Comparison of ENCODE assay signal across 8 mouse cellular contexts in genomic region chr10:75797619-75798175, GRCm38 (mm10). TPM values are rescaled to one million over a fixed set of nuclear protein-coding genes. Genes with fewer than 3 reads are reported as not detected.
DNase-seq lines count a peak whose midpoint lies in the region; ATAC-seq and TF ChIP-seq lines count a peak whose summit lies in the region.

No protein-coding gene starts in this region.

- ATAC-seq in neural tube, embryonic 12.5 days (ENCODE audit: low FRiP score, low read depth): peak; percentile 56; the same call in 1 of the 2 replicates

- no peaks in the 10 kb centered on the region for H3K9me3 ChIP-seq in MEL (replicated peaks; ENCODE audit: insufficient read depth, low read length)
- H3K9me3 ChIP-seq in forebrain, embryonic 10.5 days: no peaks in the 10 kb centered on the region
- no peaks in the 10 kb centered on the region for H3K9me3 ChIP-seq in neural tube, embryonic 12.5 days

- H3K9ac ChIP-seq in MEL (ENCODE audit: control insufficient read depth, low read depth, low read length, poor library complexity, severe bottlenecking): peak overlapping the region; percentile 46
- H3K9ac ChIP-seq in neural tube, embryonic 12.5 days: peak overlapping the region; percentile 45

- intact Hi-C loops in heart, postnatal 25 days (cut with DNase I): loop anchor here (2.0 kb wide), 1 partner anchor 59 kb away; no protein-coding TSS in a partner anchor

- peak; percentile 56 for DNase-seq in MEL (ENCODE audit: low read depth, low spot score)
- peak; percentile 58 for DNase-seq in brain, embryonic 14.5 days (ENCODE audit: low read depth)
- peak; percentile 34 for DNase-seq in forebrain, embryonic 10.5 days (ENCODE audit: extremely low spot score, low spot score)
- DNase-seq in heart, postnatal 25 days (ENCODE audit: low spot score): peak; percentile 56
- peak; percentile 42 to 65 for DNase-seq in kidney, postnatal 4 days
- peak; percentile 66 to 71 for DNase-seq in lung, adult 18-20 months
- DNase-seq in yolk sac, embryonic 10.5 days (ENCODE audit: low spot score): peak; percentile 49

- no peak for TF ChIP-seq RAD21 in MEL (IDR thresholded peaks at IDR 0.05; ENCODE audit: low read depth, low read length)

- H3K36me3 ChIP-seq in MEL (ENCODE audit: control insufficient read depth in 1 of 2, insufficient read depth in 2 of 2, low read length in 2 of 2): peaks cover 0 to 2% of the 10 kb centered on the region in 2 experiments; a peak in 1 of 4 replicates
- H3K36me3 ChIP-seq in forebrain, embryonic 10.5 days (replicated peaks): no peaks in the 10 kb centered on the region
- no peaks in the 10 kb centered on the region for H3K36me3 ChIP-seq in neural tube, embryonic 12.5 days

- WGBS in forebrain, embryonic 10.5 days: 2% methylated on average over 12 of the region's 12 CpGs
- 2% methylated on average over 12 of the region's 12 CpGs for WGBS in neural tube, embryonic 12.5 days

- TF ChIP-seq POLR2A in MEL (IDR thresholded peaks at IDR 0.05; ENCODE audit: control insufficient read depth in 1 of 2, insufficient read depth in 1 of 2, low read depth in 1 of 2, low read length in 2 of 2, poor library complexity in 1 of 2): no peak
- TF ChIP-seq POLR2A in brain, embryonic 14.5 days (IDR thresholded peaks at IDR 0.05; ENCODE audit: borderline replicate concordance, extremely low read depth, insufficient read depth, insufficient read length, poor library complexity, severe bottlenecking): no peak

- H3K4me3 ChIP-seq in MEL (ENCODE audit: control insufficient read depth in 1 of 2, insufficient read depth in 1 of 2, low read depth in 2 of 2, low read length in 2 of 2): peak overlapping the region; percentile 61 to 97
- peak overlapping the region; percentile 56 for H3K4me3 ChIP-seq in forebrain, embryonic 10.5 days
- peak overlapping the region; percentile 39 for H3K4me3 ChIP-seq in neural tube, embryonic 12.5 days

- no peak overlapping the region for H3K27ac ChIP-seq in MEL (ENCODE audit: control insufficient read depth, low read depth, low read length)
- peak overlapping the region; percentile 62 for H3K27ac ChIP-seq in forebrain, embryonic 10.5 days
- no peak overlapping the region for H3K27ac ChIP-seq in neural tube, embryonic 12.5 days

- no peaks in the 10 kb centered on the region for H3K79me2 ChIP-seq in MEL (ENCODE audit: control insufficient read depth, insufficient read depth, low read length, poor library complexity)

- H3K4me2 ChIP-seq in neural tube, embryonic 12.5 days (replicated peaks): peak overlapping the region; percentile 77

- TF ChIP-seq EP300 in MEL (IDR thresholded peaks at IDR 0.05; ENCODE audit: low read depth in 1 of 2, low read length in 2 of 2): no peak

- TF ChIP-seq CTCF in MEL (IDR thresholded peaks at IDR 0.05 in 2 of 3, conservative IDR thresholded peaks at IDR 0.05 in 1 of 3; ENCODE audit: control insufficient read depth in 1 of 3, insufficient read depth in 1 of 3, low read depth in 2 of 3, low read length in 3 of 3, poor library complexity in 1 of 3, severe bottlenecking in 1 of 3): no peak
- TF ChIP-seq CTCF in brain, embryonic 14.5 days (IDR thresholded peaks at IDR 0.05; ENCODE audit: borderline replicate concordance, extremely low read depth, insufficient read depth, insufficient read length): no peak

- H3K4me1 ChIP-seq in MEL (ENCODE audit: control insufficient read depth in 1 of 2, insufficient read depth in 2 of 2, low read length in 2 of 2): peaks cover 0 to 10% of the 10 kb centered on the region in 2 experiments; a peak in 3 of 4 replicates
- peaks cover 32% of the 10 kb centered on the region for H3K4me1 ChIP-seq in forebrain, embryonic 10.5 days
- H3K4me1 ChIP-seq in neural tube, embryonic 12.5 days: peaks cover 17% of the 10 kb centered on the region

- peaks cover 0 to under 1% of the 10 kb centered on the region in 2 experiments; a peak in 3 of 4 replicates for H3K27me3 ChIP-seq in MEL (ENCODE audit: control insufficient read depth in 1 of 2, insufficient read depth in 2 of 2, low read length in 2 of 2)
- peaks cover 39% of the 10 kb centered on the region for H3K27me3 ChIP-seq in forebrain, embryonic 10.5 days (ENCODE audit: poor library complexity, severe bottlenecking)
- H3K27me3 ChIP-seq in neural tube, embryonic 12.5 days (replicated peaks): 0 out of 2 replicates have a peak, but pooled peaks cover 6% of the 10 kb centered on the region

TF ChIP-seq in MEL, 35 proteins besides CTCF, POLR2A, EP300 and RAD21:
- TF ChIP-seq ZNF384 (IDR thresholded peaks at IDR 0.05; ENCODE audit: low read depth, low read length) (no peak), SIN3A (IDR thresholded peaks at IDR 0.05; ENCODE audit: low read length) (peak; percentile 42; the same call in 1 of the 2 replicates), ELF1 (IDR thresholded peaks at IDR 0.05; ENCODE audit: low read depth, low read length) (no peak), CHD2 (IDR thresholded peaks at IDR 0.05; ENCODE audit: low read length) (no peak)

RNA-seq across cellular contexts. Expression of gene Gstt1, which starts 0.7 kb away (rescaled TPM):
- 1.3 and 2.0 TPM in 2 replicates for total RNA-seq in MEL (2012; rRNA removed)
- polyA plus RNA-seq in MEL (2012; ENCODE audit: insufficient read depth in 1 of 2, insufficient read length in 2 of 2, low read depth in 1 of 2, low replicate concordance in 2 of 2, missing spikeins in 1 of 2): 1 to 10 TPM in 1 of 2 experiments, not detected in 1; 3.8 TPM
- polyA plus RNA-seq in brain, embryonic 14.5 days (2012; rRNA removed): 11.5 and 13.4 TPM in 2 replicates
- polyA plus RNA-seq in forebrain, embryonic 10.5 days (2016; fragmentation: Nextera tagmentation; extraction: Ambion mirVana): 3.8 and 4.4 TPM in 2 replicates
- 10 to 100 TPM; 12.2 to 13.4 TPM for total RNA-seq in heart, postnatal 25 days (2021)
- polyA plus RNA-seq in neural tube, embryonic 12.5 days (2016; fragmentation: Nextera tagmentation; extraction: Ambion mirVana): 2.1 and 4.2 TPM in 2 replicates

RNA-seq across cellular contexts. Expression of gene Gstt3, which starts 16.5 kb away (rescaled TPM):
- 4.0 TPM in 2 replicates for total RNA-seq in MEL (2012; rRNA removed)
- polyA plus RNA-seq in MEL (2012; ENCODE audit: insufficient read depth in 1 of 2, insufficient read length in 2 of 2, low read depth in 1 of 2, low replicate concordance in 2 of 2, missing spikeins in 1 of 2): 10 to 100 TPM in 1 of 2 experiments, not detected in 1; 10.2 TPM
- 1.1 TPM in 2 replicates for polyA plus RNA-seq in brain, embryonic 14.5 days (2012; rRNA removed)
- 1.1 and 1.9 TPM in 2 replicates for polyA plus RNA-seq in forebrain, embryonic 10.5 days (2016; fragmentation: Nextera tagmentation; extraction: Ambion mirVana)
- total RNA-seq in heart, postnatal 25 days (2021): 1 to 10 TPM; 3.1 to 3.3 TPM
- polyA plus RNA-seq in neural tube, embryonic 12.5 days (2016; fragmentation: Nextera tagmentation; extraction: Ambion mirVana): 1.8 and 2.4 TPM in 2 replicates

RNA-seq across cellular contexts. Expression of gene Gm20441, which starts 16.9 kb away (rescaled TPM):
- total RNA-seq in MEL (2012; rRNA removed): not detected in 2 replicates
- polyA plus RNA-seq in MEL (2012; ENCODE audit: insufficient read depth in 1 of 2, insufficient read length in 2 of 2, low read depth in 1 of 2, low replicate concordance in 2 of 2, missing spikeins in 1 of 2): not detected
- not detected in 2 replicates for polyA plus RNA-seq in brain, embryonic 14.5 days (2012; rRNA removed)
- polyA plus RNA-seq in forebrain, embryonic 10.5 days (2016; fragmentation: Nextera tagmentation; extraction: Ambion mirVana): not detected in 2 replicates
- total RNA-seq in heart, postnatal 25 days (2021): under 1 TPM in 1 of 2 experiments, not detected in 1; 0.44 TPM
- polyA plus RNA-seq in neural tube, embryonic 12.5 days (2016; fragmentation: Nextera tagmentation; extraction: Ambion mirVana): not detected in 2 replicates

RNA-seq across cellular contexts. Expression of gene Ddt, which starts 24.5 kb away (rescaled TPM):
- 45.1 and 48.8 TPM in 2 replicates for total RNA-seq in MEL (2012; rRNA removed)
- 10 to 100 TPM in 1 of 2 experiments, not detected in 1; 63.4 TPM for polyA plus RNA-seq in MEL (2012; ENCODE audit: insufficient read depth in 1 of 2, insufficient read length in 2 of 2, low read depth in 1 of 2, low replicate concordance in 2 of 2, missing spikeins in 1 of 2)
- 55.9 and 69.3 TPM in 2 replicates for polyA plus RNA-seq in brain, embryonic 14.5 days (2012; rRNA removed)
- 95.4 and 99.6 TPM in 2 replicates for polyA plus RNA-seq in forebrain, embryonic 10.5 days (2016; fragmentation: Nextera tagmentation; extraction: Ambion mirVana)
- total RNA-seq in heart, postnatal 25 days (2021): 100 to 1,000 TPM in 1 of 2 experiments, 10 to 100 TPM in 1; 93.7 to 102 TPM
- polyA plus RNA-seq in neural tube, embryonic 12.5 days (2016; fragmentation: Nextera tagmentation; extraction: Ambion mirVana): 91.8 and 95.6 TPM in 2 replicates

RNA-seq across cellular contexts. Expression of gene Gstt4, which starts 24.6 kb away (rescaled TPM):
- total RNA-seq in MEL (2012; rRNA removed): not detected in 2 replicates
- polyA plus RNA-seq in MEL (2012; ENCODE audit: insufficient read depth in 1 of 2, insufficient read length in 2 of 2, low read depth in 1 of 2, low replicate concordance in 2 of 2, missing spikeins in 1 of 2): not detected
- polyA plus RNA-seq in brain, embryonic 14.5 days (2012; rRNA removed): not detected in 2 replicates
- not detected in 2 replicates for polyA plus RNA-seq in forebrain, embryonic 10.5 days (2016; fragmentation: Nextera tagmentation; extraction: Ambion mirVana)
- total RNA-seq in heart, postnatal 25 days (2021): not detected
- not detected in 2 replicates for polyA plus RNA-seq in neural tube, embryonic 12.5 days (2016; fragmentation: Nextera tagmentation; extraction: Ambion mirVana)
